Mouse (Mus musculus) B cell, adult 2 months (primary cell): ENCODE results near the gene Vps41.

Source experiments
- DNase-seq, 2 experiments: peaks; one replicate each; pipeline ENCODE4 v3.0.0; 2022

The Vps41 gene

DNA sequence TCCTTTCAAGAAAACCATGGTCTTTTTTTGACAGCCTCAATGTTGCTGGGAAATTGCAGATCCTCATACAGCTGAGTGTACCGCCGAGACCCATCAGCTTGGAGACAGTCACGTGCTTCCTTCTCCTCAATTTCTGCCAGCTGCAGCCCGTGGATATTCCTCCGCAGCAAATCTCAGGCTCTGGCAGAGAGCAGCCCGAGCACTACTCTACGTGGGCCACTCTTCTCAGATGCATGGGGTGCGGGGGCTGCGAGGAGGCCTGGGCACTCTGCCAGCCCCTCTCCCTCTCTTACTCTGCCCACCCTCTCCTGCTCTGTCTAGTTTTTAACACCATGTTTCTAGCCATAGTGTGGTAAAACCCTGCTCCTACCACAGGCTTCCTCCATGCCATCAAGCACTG is 175.8 kb downstream of the Vps41 start:
- no peak for DNase-seq

GRCm38 (mm10) chr13:18896789-18897188 is 179.7 kb downstream of the Vps41 start:
- DNase-seq = no peak

DNA sequence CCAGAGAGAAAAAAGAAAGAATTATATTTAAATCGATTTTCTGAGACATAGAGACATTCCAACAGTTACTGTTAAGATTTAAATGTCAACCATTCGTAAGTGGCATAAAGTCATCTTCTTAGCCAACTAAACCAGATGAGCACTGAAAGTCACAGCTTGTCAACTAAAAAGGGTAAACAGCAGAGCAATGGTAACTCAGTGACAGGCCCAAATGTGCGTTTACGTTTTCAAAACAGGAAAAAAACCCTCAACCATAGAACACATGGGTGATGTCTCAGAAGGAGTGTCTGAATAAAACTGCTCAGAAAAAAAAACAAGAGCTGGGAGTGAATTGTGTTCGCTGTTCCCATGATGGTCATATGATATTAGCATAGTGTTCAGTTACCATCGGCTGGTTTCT is 186.5 kb downstream of the Vps41 start:
- no peak for DNase-seq

DNA sequence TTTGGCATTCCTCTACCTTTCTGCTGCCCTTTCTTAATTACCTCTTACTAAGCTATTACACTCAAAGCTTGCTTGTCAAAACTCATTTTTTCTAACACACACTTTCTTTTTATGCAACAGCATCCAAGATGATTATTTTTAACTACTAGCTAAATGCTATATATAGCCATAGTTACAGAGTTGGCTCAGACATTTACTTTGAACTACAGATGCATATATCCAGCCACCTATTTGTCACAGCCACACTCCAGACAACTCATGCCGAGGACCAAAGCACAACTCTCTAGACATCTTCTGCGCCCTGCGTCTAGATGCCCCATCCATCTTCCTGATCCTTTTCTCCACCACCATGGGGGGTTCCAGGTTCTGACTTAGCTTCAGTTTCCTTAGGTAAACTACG is 197.7 kb downstream of the Vps41 start:
- no peak for DNase-seq
